Mouse (Mus musculus): ENCODE results near the gene 1810010H24Rik.
"Not testable (repeated sequence)": the region's sequence is repeated elsewhere in the genome, so short reads cannot be mapped to it uniquely, and the experiment has no call there.

Gene 1810010H24Rik

GRCm38 (mm10) chr11:107014020-107014585, 11.4 kb upstream of the 1810010H24Rik start:
- no peak for DNase-seq

- DNase-seq: peak; percentile 24
Measured at GRCm38 (mm10) chr11:107014597-107015309, 10.7 kb upstream of the 1810010H24Rik start.

- not testable (repeated sequence) for DNase-seq
Measured at GRCm38 (mm10) chr11:107015535-107016187, 9.8 kb upstream of the 1810010H24Rik start.

GRCm38 (mm10) chr11:107016893-107017292, 8.6 kb upstream of the 1810010H24Rik start:
- peak; percentile 32 for DNase-seq

GRCm38 (mm10) chr11:107017339-107017886, 8.1 kb upstream of the 1810010H24Rik start:
- no peak for DNase-seq

- no peak for DNase-seq
Measured at GRCm38 (mm10) chr11:107018606-107019005, 6.9 kb upstream of the 1810010H24Rik start.

GRCm38 (mm10) chr11:107019318-107019717, 6.2 kb upstream of the 1810010H24Rik start:
- DNase-seq: no peak

- DNase-seq: not testable (repeated sequence)
Measured at GRCm38 (mm10) chr11:107019722-107020121, 5.8 kb upstream of the 1810010H24Rik start.

GRCm38 (mm10) chr11:107022050-107022683, 3.3 kb upstream of the 1810010H24Rik start:
- DNase-seq: no peak

GRCm38 (mm10) chr11:107024406-107024805, 1.1 kb upstream of the 1810010H24Rik start:
- no peak for DNase-seq

- no peak for DNase-seq
Measured at GRCm38 (mm10) chr11:107026554-107027430, 1.3 kb downstream of the 1810010H24Rik start.

- DNase-seq: peak; percentile 88
Measured at GRCm38 (mm10) chr11:107027431-107028274, 2.2 kb downstream of the 1810010H24Rik start.

- no peak for DNase-seq
Measured at GRCm38 (mm10) chr11:107028275-107028618, 2.8 kb downstream of the 1810010H24Rik start.

- DNase-seq: peak; percentile 10
Measured at GRCm38 (mm10) chr11:107028754-107029153, 3.3 kb downstream of the 1810010H24Rik start.

GRCm38 (mm10) chr11:107029536-107029935, 4.1 kb downstream of the 1810010H24Rik start:
- DNase-seq: no peak

- no peak for DNase-seq
Measured at GRCm38 (mm10) chr11:107031635-107032034, 6.2 kb downstream of the 1810010H24Rik start.

GRCm38 (mm10) chr11:107034085-107034810, 8.8 kb downstream of the 1810010H24Rik start:
- DNase-seq: no peak

- no peak for DNase-seq
Measured at GRCm38 (mm10) chr11:107039417-107039816, 13.9 kb downstream of the 1810010H24Rik start.

GRCm38 (mm10) chr11:107041396-107041795, 15.9 kb downstream of the 1810010H24Rik start:
- no peak for DNase-seq

GRCm38 (mm10) chr11:107043361-107043760, 17.9 kb downstream of the 1810010H24Rik start:
- peak; percentile 40 for DNase-seq

All from kidney, adult 18-20 months (tissue).